Comparison of ENCODE assay signal across 27 mouse cellular contexts in genomic region chr1:114554453-114554852, GRCm38 (mm10).
"Had no signal": no experiment of that assay in that cellular context is flagged by ENCODE, and none has a peak within 500 bp of the region (broad histone marks: within the 10 kb centered on the region; RNA-seq: fewer than 3 reads in every experiment).

No protein-coding gene starts in this region.

- H3K4me2 ChIP-seq: heart, embryonic 11.5 days; heart, embryonic 13.5 days; heart, embryonic 15.5 days; hindbrain, embryonic 12.5 days; hindbrain, embryonic 15.5 days; kidney, embryonic 15.5 days; limb, embryonic 13.5 days; limb, embryonic 15.5 days; liver, embryonic 12.5 days had no signal

- H3K4me3 ChIP-seq: heart, adult 2 months; heart, embryonic 13.5 days; heart, embryonic 15.5 days; hindbrain, embryonic 12.5 days; hindbrain, embryonic 15.5 days; kidney, embryonic 15.5 days; limb, embryonic 13.5 days; limb, embryonic 15.5 days; liver, embryonic 12.5 days had no signal

- H3K9me3 ChIP-seq: heart, embryonic 13.5 days; heart, embryonic 15.5 days; hindbrain, embryonic 12.5 days; hindbrain, embryonic 15.5 days; kidney, embryonic 15.5 days; limb, embryonic 13.5 days; limb, embryonic 15.5 days; liver, embryonic 12.5 days had no signal

- H3K9ac ChIP-seq: heart, embryonic 13.5 days; heart, embryonic 15.5 days; hindbrain, embryonic 12.5 days; hindbrain, embryonic 15.5 days; kidney, embryonic 15.5 days; limb, embryonic 13.5 days; limb, embryonic 15.5 days; liver, embryonic 12.5 days; liver, embryonic 14.5 days had no signal

- DNase-seq: gastrocnemius, postnatal 14 days; gastrocnemius, postnatal 36 days; heart, adult 11 months; heart, adult 2 months; heart, postnatal 14 days; heart, postnatal 36 days; kidney, adult 11 months; kidney, adult 2 months; kidney, adult 9 months; kidney, postnatal 14 days; kidney, postnatal 36 days; layer of hippocampus, adult 9-11 months; layer of hippocampus, postnatal 36 days; left cerebral cortex, postnatal 4 days had no signal

- ATAC-seq: hindbrain, postnatal 0 days; intestine, embryonic 16.5 days; liver, embryonic 12.5 days had no signal

- H3K27ac ChIP-seq: heart, adult 2 months; heart, embryonic 13.5 days; heart, embryonic 15.5 days; hindbrain, embryonic 12.5 days; hindbrain, embryonic 15.5 days; hindbrain, postnatal 0 days; kidney, embryonic 15.5 days; kidney, postnatal 0 days; limb, embryonic 13.5 days; limb, embryonic 15.5 days; liver, embryonic 12.5 days; liver, embryonic 14.5 days had no signal

- H3K4me1 ChIP-seq: heart, embryonic 13.5 days; heart, embryonic 15.5 days; hindbrain, embryonic 12.5 days; hindbrain, embryonic 15.5 days; kidney, embryonic 15.5 days; limb, embryonic 13.5 days; limb, embryonic 15.5 days; liver, embryonic 12.5 days had no signal

- H3K36me3 ChIP-seq: heart, embryonic 13.5 days; heart, embryonic 15.5 days; hindbrain, embryonic 12.5 days; hindbrain, embryonic 15.5 days; kidney, embryonic 15.5 days; limb, embryonic 13.5 days; limb, embryonic 15.5 days; liver, embryonic 12.5 days had no signal

- H3K27me3 ChIP-seq: heart, embryonic 13.5 days; heart, embryonic 15.5 days; hindbrain, embryonic 12.5 days; hindbrain, embryonic 15.5 days; kidney, embryonic 15.5 days; limb, embryonic 13.5 days; limb, embryonic 15.5 days; liver, embryonic 12.5 days had no signal
